Mouse (Mus musculus) stomach, postnatal 0 days (tissue): ENCODE measurements around the gene Crk. TPM values are rescaled to one million over a fixed set of nuclear protein-coding genes. Genes with fewer than 3 reads are reported as not detected.
A peak's percentile ranks its signal among the peaks of the same experiment; 100 is the strongest.
"Not testable (repeated sequence)": the region's sequence is repeated elsewhere in the genome, so short reads cannot be mapped to it uniquely, and the experiment has no call there.

ENCODE experiments used
- ATAC-seq: fragments of 200-750 bp; cut with Nextera tagmentation; 2 replicates; pipeline ENCODE4 v1.8.0; 2017; ENCODE audit not compliant: low FRiP score, low TSS enrichment
- DNase-seq: peaks from one replicate; pipeline ENCODE4 v3.0.0-alpha.2; 2016; ENCODE audit warnings: low spot score
- H3K27ac ChIP-seq: fragments of 300-500 bp; sonication (generic); replicated peaks from 2 replicates; pipeline ENCODE4 v1.5.1; 2014; ENCODE audit warnings: mild to moderate bottlenecking, control low read depth
- H3K27me3 ChIP-seq: fragments of 300-500 bp; sonication (generic); 2 replicates; pipeline ENCODE4 v1.6.1; 2014; ENCODE audit warnings: low read length; ENCODE audit not compliant: control insufficient read depth, insufficient read depth
- H3K36me3 ChIP-seq: fragments of 300-500 bp; sonication (generic); 2 replicates; pipeline ENCODE4 v1.6.1; 2014; ENCODE audit warnings: low read length, mixed read lengths; ENCODE audit not compliant: control insufficient read depth, insufficient read depth
- H3K4me1 ChIP-seq: fragments of 300-500 bp; sonication (generic); replicated peaks from 2 replicates; pipeline ENCODE4 v1.6.1; 2014; ENCODE audit warnings: antibody characterized with exemption; ENCODE audit not compliant: control insufficient read depth, insufficient read depth
- H3K4me2 ChIP-seq: fragments of 300-500 bp; sonication (generic); replicated peaks from 2 replicates; pipeline ENCODE4 v1.6.1; 2014; ENCODE audit warnings: low read depth, mild to moderate bottlenecking, control low read depth, moderate library complexity
- H3K4me3 ChIP-seq: fragments of 300-500 bp; sonication (generic); 2 replicates; pipeline ENCODE4 v1.5.1; 2014; ENCODE audit warnings: low read depth, low read length, control low read depth
- H3K9ac ChIP-seq: fragments of 300-500 bp; sonication (generic); 2 replicates; pipeline ENCODE4 v1.6.1; 2014; ENCODE audit warnings: mild to moderate bottlenecking, low read length, control low read depth, mixed read lengths
- H3K9me3 ChIP-seq: fragments of 300-500 bp; sonication (generic); 2 replicates; pipeline ENCODE4 v1.6.1; 2016; ENCODE audit warnings: low read length; ENCODE audit not compliant: control insufficient read depth
- CTCF ChIP-seq: IDR thresholded peaks from 2 replicates; pipeline ENCODE4 v1.5.1; 2016; ENCODE audit warnings: antibody characterized with exemption, low read depth, mild to moderate bottlenecking, moderate library complexity
- EP300 ChIP-seq: optimal IDR thresholded peaks from 2 replicates; pipeline ENCODE3; 2016; ENCODE audit warnings: antibody characterized with exemption
- WGBS: fragments of 180-500 bp; shearing (Covaris S2); extraction: QIAGEN DNeasy Blood & Tissue Kit; methylation state at CpG from one replicate; pipeline ENCODE4 v1.1.7; 2014; 5-methylcytosine and 5-hydroxymethylcytosine counted together
- polyA plus RNA-seq: library from polyadenylated mRNA; unstranded; fragments of >200 nt; fragmentation: Nextera tagmentation; extraction: Ambion mirVana; gene quantifications from 2 replicates; pipeline ENCODE4 v1.2.1, GENCODE M21; 2015

Crk gene
- polyA plus RNA-seq, 1 experiment from 2014 or later, result 68.8 TPM

DNA sequence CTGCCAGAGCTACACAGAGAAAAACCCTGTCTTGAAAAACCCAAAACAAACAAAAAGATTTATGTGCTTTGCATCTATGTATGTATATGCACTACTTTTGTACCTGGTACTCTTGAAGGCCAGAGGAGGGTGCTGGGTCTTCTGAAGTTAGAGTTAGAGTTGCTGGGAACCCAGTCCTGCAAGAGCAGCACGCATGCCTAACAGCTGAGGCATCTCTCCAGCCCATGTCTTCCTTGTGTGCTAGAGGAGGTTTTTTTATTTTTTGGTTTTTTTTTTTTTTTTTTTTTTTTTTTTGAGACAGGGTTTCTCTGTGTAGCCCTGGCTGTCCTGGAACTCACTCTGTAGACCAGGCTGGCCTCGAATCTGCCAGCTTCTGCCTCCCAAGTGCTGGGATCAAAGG lies 9.1 kb downstream of the Crk start:
- no peak overlapping the region for H3K27ac ChIP-seq
- peaks cover 5% of the 10 kb centered on the region; the same call in 1 of the 2 replicates for H3K36me3 ChIP-seq
- no peak overlapping the region for H3K4me2 ChIP-seq
- 85% methylated on average over 2 of the region's 2 CpGs for WGBS
- ATAC-seq, result no peak
- no peak for TF ChIP-seq EP300
- no peak for TF ChIP-seq CTCF
- H3K4me1 ChIP-seq, result no peaks in the 10 kb centered on the region
- no peak overlapping the region for H3K9ac ChIP-seq
- no peak overlapping the region for H3K4me3 ChIP-seq
- no peak for DNase-seq
- H3K27me3 ChIP-seq, result no peaks in the 10 kb centered on the region
- no peaks in the 10 kb centered on the region for H3K9me3 ChIP-seq

DNA sequence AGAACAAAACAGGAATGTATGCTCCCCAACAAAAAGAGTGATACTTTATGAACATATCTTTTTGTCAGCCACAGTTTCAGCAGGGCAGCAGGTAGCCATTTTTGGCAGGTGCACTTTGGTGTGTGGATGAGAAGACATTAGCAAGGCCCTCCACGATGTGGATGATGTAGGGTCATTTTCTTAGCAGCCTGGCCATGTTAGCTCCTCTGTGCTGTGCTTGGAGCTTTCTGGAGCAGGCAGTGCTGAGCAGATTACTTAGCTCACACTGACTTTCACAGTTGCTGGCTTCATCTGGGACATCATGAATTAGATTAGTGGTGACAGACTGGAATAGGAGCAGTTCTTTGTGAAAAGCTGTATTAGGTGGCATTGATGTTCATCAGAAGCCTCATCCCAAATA lies 10.9 kb downstream of the Crk start:
- Histone ChIP-seq H3K4me3 (no peak overlapping the region), H3K9ac (no peak overlapping the region), H3K27me3 (no peaks in the 10 kb centered on the region), H3K36me3 (peaks cover 6% of the 10 kb centered on the region; the same call in 1 of the 2 replicates), H3K9me3 (no peaks in the 10 kb centered on the region), H3K4me2 (no peak overlapping the region), H3K4me1 (no peaks in the 10 kb centered on the region), H3K27ac (no peak overlapping the region)
- no peak for DNase-seq
- no peak for TF ChIP-seq CTCF
- TF ChIP-seq EP300, result no peak
- ATAC-seq, result no peak
- WGBS, result 74% methylated on average over 1 of the region's 1 CpGs

DNA sequence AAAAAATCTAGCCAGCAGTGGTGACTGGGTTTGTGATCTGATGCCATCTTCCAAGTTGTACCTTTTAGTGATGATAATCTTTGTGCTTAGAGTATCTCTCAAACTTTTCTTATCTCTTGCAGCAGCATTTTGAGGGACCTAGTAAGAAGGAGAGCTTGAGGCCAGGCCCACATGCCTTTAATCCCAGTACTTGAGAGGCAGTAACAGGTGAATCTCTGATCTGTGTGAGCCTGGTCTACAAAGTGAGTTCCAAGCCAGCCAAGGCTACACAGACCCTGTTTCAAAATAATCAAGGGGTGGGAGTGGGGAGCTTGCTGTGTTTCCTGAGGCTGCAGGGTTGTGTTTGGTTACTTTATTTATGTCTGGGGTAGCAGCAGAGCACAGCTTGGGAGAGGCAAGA lies 12.0 kb downstream of the Crk start:
- no peak for ATAC-seq
- Histone ChIP-seq H3K9me3 (no peaks in the 10 kb centered on the region), H3K27me3 (no peaks in the 10 kb centered on the region), H3K4me2 (no peak overlapping the region), H3K9ac (no peak overlapping the region), H3K36me3 (peaks cover 6% of the 10 kb centered on the region; the same call in 1 of the 2 replicates), H3K27ac (no peak overlapping the region), H3K4me3 (no peak overlapping the region), H3K4me1 (no peaks in the 10 kb centered on the region)
- no peak for DNase-seq
- no peak for TF ChIP-seq CTCF
- no peak for TF ChIP-seq EP300

DNA sequence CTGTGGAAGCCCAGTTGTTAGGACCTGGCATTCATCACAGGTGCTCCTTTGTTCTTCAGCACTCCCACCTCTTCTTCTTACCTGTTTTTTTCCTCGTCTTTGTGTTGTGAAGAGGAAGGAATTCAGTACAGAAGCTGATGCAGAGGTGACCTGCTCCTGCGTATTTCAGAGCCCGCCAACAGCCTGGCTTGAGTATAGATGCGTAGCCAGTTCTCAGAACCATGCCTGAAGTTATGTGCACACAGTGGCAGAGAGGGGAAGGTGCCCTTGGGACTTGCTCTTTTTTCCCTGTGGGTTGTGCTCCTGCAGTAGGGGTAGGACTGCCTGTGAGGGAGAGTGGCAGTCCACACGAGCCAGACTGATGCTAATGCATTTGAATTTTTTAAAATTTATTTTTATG lies 14.5 kb downstream of the Crk start:
- no peak for DNase-seq
- H3K4me2 ChIP-seq, result no peak overlapping the region
- H3K4me1 ChIP-seq, result no peaks in the 10 kb centered on the region
- no peaks in the 10 kb centered on the region for H3K27me3 ChIP-seq
- H3K9me3 ChIP-seq, result no peaks in the 10 kb centered on the region
- 90% methylated on average over 5 of the region's 5 CpGs for WGBS
- H3K27ac ChIP-seq, result no peak overlapping the region
- no peak for ATAC-seq
- peaks cover 12% of the 10 kb centered on the region for H3K36me3 ChIP-seq
- no peak overlapping the region for H3K9ac ChIP-seq
- TF ChIP-seq CTCF, result no peak
- TF ChIP-seq EP300, result no peak
- no peak overlapping the region for H3K4me3 ChIP-seq

DNA sequence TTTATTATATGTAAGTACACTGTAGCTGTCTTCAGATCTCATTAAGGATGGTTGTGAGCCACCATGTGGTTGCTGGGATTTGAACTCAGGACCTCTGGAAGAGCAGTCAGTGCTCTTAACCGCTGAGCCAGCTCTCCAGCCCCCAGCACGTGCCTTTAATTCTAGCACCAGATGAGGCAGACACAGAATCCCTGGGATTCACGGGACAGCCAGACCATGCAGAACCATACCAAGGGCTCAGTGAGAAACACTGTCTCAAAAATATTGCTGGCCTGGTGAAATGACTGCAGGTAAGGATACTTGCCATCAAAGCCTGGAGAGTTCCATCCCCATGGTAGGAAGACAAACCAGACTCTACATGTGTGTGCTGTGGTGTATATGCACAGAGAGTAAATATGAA lies 18.4 kb downstream of the Crk start:
- not testable (repeated sequence) for ATAC-seq, H3K9me3 ChIP-seq, H3K9ac ChIP-seq, H3K4me3 ChIP-seq, H3K4me2 ChIP-seq, DNase-seq, H3K27me3 ChIP-seq, H3K27ac ChIP-seq, H3K4me1 ChIP-seq
- WGBS, result 94% methylated on average over 3 of the region's 3 CpGs
- peaks cover 15% of the 10 kb centered on the region for H3K36me3 ChIP-seq

DNA sequence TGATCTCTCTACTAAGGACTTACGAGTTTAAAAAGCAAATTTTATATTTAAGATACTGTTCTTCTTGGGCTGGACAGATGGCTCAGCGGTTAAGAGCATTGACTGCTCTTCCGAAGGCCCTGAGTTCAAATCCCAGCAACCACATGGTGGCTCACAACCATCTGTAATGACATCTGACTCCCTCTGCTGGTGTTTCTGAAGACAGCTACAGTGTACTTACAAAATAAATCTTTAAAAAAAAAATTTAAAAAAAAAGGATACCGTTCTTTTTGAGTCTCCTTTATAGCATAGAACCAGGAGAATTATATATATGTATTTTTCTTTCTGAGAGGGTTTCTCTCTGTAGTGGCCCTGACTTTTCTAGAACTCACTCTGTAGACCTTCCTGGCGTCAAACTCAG lies 21.5 kb downstream of the Crk start:
- WGBS, result 95% methylated on average over 5 of the region's 5 CpGs
- Histone ChIP-seq H3K27me3 (no peaks in the 10 kb centered on the region), H3K9ac (no peak overlapping the region), H3K9me3 (no peaks in the 10 kb centered on the region), H3K4me2 (no peak overlapping the region), H3K36me3 (peaks cover 18% of the 10 kb centered on the region), H3K4me1 (no peaks in the 10 kb centered on the region), H3K4me3 (no peak overlapping the region), H3K27ac (no peak overlapping the region)
- TF ChIP-seq EP300 (no peak), CTCF (peak; percentile 37)
- no peak for DNase-seq
- no peak for ATAC-seq
